Mouse (Mus musculus): ENCODE results near the gene Mdm1. TPM values are rescaled to one million over a fixed set of nuclear protein-coding genes. Genes with fewer than 3 reads are reported as not detected.

Mdm1 gene
- polyA plus RNA-seq, 1 experiment from 2014 or later = 32.2 TPM

GRCm38 (mm10) chr10:118110006-118110920 is 31.3 kb upstream of the Mdm1 start:
- peaks cover 37% of the 10 kb centered on the region for H3K4me1 ChIP-seq (replicated peaks)
- H3K9ac ChIP-seq = no peak overlapping the region
- H3K27ac ChIP-seq (replicated peaks) = no peak overlapping the region
- ATAC-seq (ENCODE audit: low read depth) = no peak
- no peak overlapping the region for H3K4me3 ChIP-seq
- no peaks in the 10 kb centered on the region for H3K9me3 ChIP-seq
- H3K36me3 ChIP-seq = no peaks in the 10 kb centered on the region
- H3K27me3 ChIP-seq = no peaks in the 10 kb centered on the region
- WGBS = 7% methylated on average over 8 of the region's 8 CpGs
- no peak overlapping the region for H3K4me2 ChIP-seq

GRCm38 (mm10) chr10:118110921-118111301 is 30.7 kb upstream of the Mdm1 start:
- WGBS = 37% methylated on average over 7 of the region's 7 CpGs
- Histone ChIP-seq H3K4me3 (no peak overlapping the region), H3K4me2 (no peak overlapping the region), H3K9me3 (no peaks in the 10 kb centered on the region), H3K27me3 (no peaks in the 10 kb centered on the region), H3K27ac (replicated peaks) (no peak overlapping the region), H3K36me3 (no peaks in the 10 kb centered on the region), H3K4me1 (replicated peaks) (peaks cover 37% of the 10 kb centered on the region), H3K9ac (no peak overlapping the region)
- no peak for ATAC-seq (ENCODE audit: low read depth)

GRCm38 (mm10) chr10:118111621-118112020 is 30.0 kb upstream of the Mdm1 start:
- Histone ChIP-seq H3K4me3 (no peak overlapping the region), H3K36me3 (no peaks in the 10 kb centered on the region), H3K27me3 (no peaks in the 10 kb centered on the region), H3K9me3 (no peaks in the 10 kb centered on the region), H3K4me2 (peak overlapping the region; percentile 13; the same call in 1 of the 2 replicates), H3K4me1 (replicated peaks) (peaks cover 37% of the 10 kb centered on the region), H3K27ac (replicated peaks) (no peak overlapping the region; the same call in 1 of the 2 replicates), H3K9ac (no peak overlapping the region)
- no peak for ATAC-seq (ENCODE audit: low read depth)
- 2% methylated on average over 7 of the region's 7 CpGs for WGBS

- Histone ChIP-seq H3K4me3 (no peak overlapping the region), H3K36me3 (no peaks in the 10 kb centered on the region), H3K9me3 (no peaks in the 10 kb centered on the region), H3K27ac (replicated peaks) (peak overlapping the region; percentile 24; the same call in 1 of the 2 replicates), H3K4me2 (peak overlapping the region; percentile 16; the same call in 1 of the 2 replicates), H3K27me3 (no peaks in the 10 kb centered on the region), H3K4me1 (replicated peaks) (peaks cover 37% of the 10 kb centered on the region), H3K9ac (no peak overlapping the region)
- ATAC-seq (ENCODE audit: low read depth) = 0 out of 2 replicates have a peak, but pooled peaks have one; percentile 23
- WGBS = 49% methylated on average over 11 of the region's 11 CpGs
Measured at GRCm38 (mm10) chr10:118112294-118112893, 29.2 kb upstream of the Mdm1 start.

- peak overlapping the region; percentile 11; the same call in 1 of the 2 replicates for H3K4me2 ChIP-seq
- H3K36me3 ChIP-seq = no peaks in the 10 kb centered on the region
- 0 out of 2 replicates have a peak overlapping the region, but pooled peaks have one; percentile 41 for H3K9ac ChIP-seq
- no peak overlapping the region for H3K4me3 ChIP-seq
- H3K9me3 ChIP-seq = no peaks in the 10 kb centered on the region
- no peaks in the 10 kb centered on the region for H3K27me3 ChIP-seq
- WGBS = 24% methylated on average over 9 of the region's 9 CpGs
- H3K27ac ChIP-seq (replicated peaks) = peak overlapping the region; percentile 70
- peaks cover 37% of the 10 kb centered on the region for H3K4me1 ChIP-seq (replicated peaks)
- ATAC-seq (ENCODE audit: low read depth) = peak; percentile 66
Measured at GRCm38 (mm10) chr10:118113256-118113682, 28.3 kb upstream of the Mdm1 start.

GRCm38 (mm10) chr10:118114271-118114670 is 27.3 kb upstream of the Mdm1 start:
- peaks cover 37% of the 10 kb centered on the region for H3K4me1 ChIP-seq (replicated peaks)
- H3K9me3 ChIP-seq = no peaks in the 10 kb centered on the region
- no peak overlapping the region for H3K4me2 ChIP-seq
- no peak for ATAC-seq (ENCODE audit: low read depth)
- 96% methylated on average over 1 of the region's 1 CpGs for WGBS
- no peaks in the 10 kb centered on the region for H3K27me3 ChIP-seq
- H3K9ac ChIP-seq = no peak overlapping the region; the same call in 1 of the 2 replicates
- H3K36me3 ChIP-seq = no peaks in the 10 kb centered on the region
- H3K4me3 ChIP-seq = no peak overlapping the region
- no peak overlapping the region for H3K27ac ChIP-seq (replicated peaks)

- Histone ChIP-seq H3K4me1 (replicated peaks) (peaks cover 32% of the 10 kb centered on the region), H3K27ac (replicated peaks) (no peak overlapping the region), H3K4me3 (no peak overlapping the region), H3K9ac (no peak overlapping the region), H3K4me2 (no peak overlapping the region), H3K36me3 (no peaks in the 10 kb centered on the region), H3K9me3 (no peaks in the 10 kb centered on the region), H3K27me3 (no peaks in the 10 kb centered on the region)
- ATAC-seq (ENCODE audit: low read depth) = no peak
- WGBS = 98% methylated on average over 2 of the region's 2 CpGs
Measured at GRCm38 (mm10) chr10:118116456-118116855, 25.2 kb upstream of the Mdm1 start.

- peak overlapping the region; percentile 38 for H3K4me2 ChIP-seq
- H3K27ac ChIP-seq (replicated peaks) = peak overlapping the region; percentile 62
- H3K27me3 ChIP-seq = no peaks in the 10 kb centered on the region
- H3K36me3 ChIP-seq = no peaks in the 10 kb centered on the region
- H3K9me3 ChIP-seq = no peaks in the 10 kb centered on the region
- 73% methylated on average over 25 of the region's 25 CpGs for WGBS
- H3K4me1 ChIP-seq (replicated peaks) = peaks cover 19% of the 10 kb centered on the region
- H3K9ac ChIP-seq = no peak overlapping the region
- H3K4me3 ChIP-seq = no peak overlapping the region
- ATAC-seq (ENCODE audit: low read depth) = peak; percentile 62; the same call in 1 of the 2 replicates
Measured at GRCm38 (mm10) chr10:118121047-118121936, 20.3 kb upstream of the Mdm1 start.

GRCm38 (mm10) chr10:118121937-118122285 is 19.7 kb upstream of the Mdm1 start:
- WGBS = 43% methylated on average over 13 of the region's 13 CpGs
- H3K4me1 ChIP-seq (replicated peaks) = peaks cover 19% of the 10 kb centered on the region
- H3K4me3 ChIP-seq = no peak overlapping the region

GRCm38 (mm10) chr10:118122441-118123162 is 19.0 kb upstream of the Mdm1 start:
- no peaks in the 10 kb centered on the region for H3K27me3 ChIP-seq
- H3K9me3 ChIP-seq = no peaks in the 10 kb centered on the region
- ATAC-seq (ENCODE audit: low read depth) = 0 out of 2 replicates have a peak, but pooled peaks have one; percentile 17
- no peak overlapping the region for H3K4me3 ChIP-seq
- no peaks in the 10 kb centered on the region for H3K36me3 ChIP-seq
- H3K4me1 ChIP-seq (replicated peaks) = peaks cover 19% of the 10 kb centered on the region
- no peak overlapping the region for H3K9ac ChIP-seq
- peak overlapping the region; percentile 62 for H3K27ac ChIP-seq (replicated peaks)
- WGBS = 84% methylated on average over 11 of the region's 11 CpGs
- no peak overlapping the region for H3K4me2 ChIP-seq

More at GRCm38 (mm10) chr10:118121937-118122285, 19.7 kb upstream of the Mdm1 start:
- no peaks in the 10 kb centered on the region for H3K9me3 ChIP-seq
- ATAC-seq (ENCODE audit: low read depth) = peak; percentile 79
- H3K9ac ChIP-seq = no peak overlapping the region
- H3K4me2 ChIP-seq = peak overlapping the region; percentile 38
- no peaks in the 10 kb centered on the region for H3K27me3 ChIP-seq
- peak overlapping the region; percentile 62 for H3K27ac ChIP-seq (replicated peaks)
- H3K36me3 ChIP-seq = no peaks in the 10 kb centered on the region

- Histone ChIP-seq H3K9ac (no peak overlapping the region), H3K4me3 (no peak overlapping the region), H3K9me3 (no peaks in the 10 kb centered on the region), H3K27ac (replicated peaks) (no peak overlapping the region), H3K4me2 (no peak overlapping the region), H3K4me1 (replicated peaks) (peaks cover 19% of the 10 kb centered on the region), H3K27me3 (peaks cover 10% of the 10 kb centered on the region), H3K36me3 (no peaks in the 10 kb centered on the region)
- WGBS = 95% methylated on average over 7 of the region's 7 CpGs
- no peak for ATAC-seq (ENCODE audit: low read depth)
Measured at GRCm38 (mm10) chr10:118125236-118125635, 16.4 kb upstream of the Mdm1 start.
